Mouse (Mus musculus): ENCODE results near the gene Car3. TPM values are rescaled to one million over a fixed set of nuclear protein-coding genes. Genes with fewer than 3 reads are reported as not detected.

Gene Car3
- polyA plus RNA-seq, 1 experiment from 2014 or later, result 39.1 TPM

DNA sequence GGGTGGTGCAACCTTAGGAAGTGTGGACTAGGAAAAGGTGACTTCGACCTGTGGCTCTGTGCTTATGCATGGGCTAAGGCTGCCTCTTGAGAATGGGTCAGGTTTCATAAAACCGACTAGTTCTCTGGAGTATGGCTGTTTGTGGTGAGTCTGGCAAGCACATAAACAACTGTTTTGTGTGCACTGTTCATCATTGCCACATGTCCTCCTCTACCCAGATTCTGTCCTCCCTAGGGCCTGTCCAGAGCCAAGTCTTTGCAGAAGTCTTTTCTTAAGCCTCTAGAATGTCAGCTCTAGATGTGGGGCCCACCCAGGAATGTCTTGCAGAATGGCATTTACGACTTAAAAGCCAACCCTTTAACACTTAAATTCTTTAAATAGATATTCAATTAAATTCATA, 5.4 kb upstream of the Car3 start:
- ATAC-seq (ENCODE audit: low read depth), result no peak

DNA sequence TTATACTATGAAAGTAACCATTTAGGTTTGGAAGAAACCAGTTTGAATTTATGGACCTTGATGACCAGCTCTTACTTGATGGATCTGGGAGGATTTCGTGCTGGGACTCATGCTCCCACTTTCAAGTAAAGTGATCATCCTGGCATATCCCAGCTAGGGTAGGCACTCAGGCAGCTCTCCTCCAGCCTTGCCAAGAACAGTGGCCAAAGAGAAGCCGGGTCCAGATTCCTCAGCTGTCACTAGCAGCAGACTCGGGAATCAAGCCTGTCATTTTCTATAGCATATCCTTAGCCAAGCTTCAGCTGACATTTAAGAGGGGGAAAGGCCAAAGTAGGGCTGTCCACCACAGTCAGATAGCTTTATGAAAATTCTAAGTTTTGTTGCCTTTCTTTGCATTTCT, 3.0 kb upstream of the Car3 start:
- Histone ChIP-seq H3K27me3 (peaks cover 27% of the 10 kb centered on the region), H3K4me3 (replicated peaks) (no peak overlapping the region), H3K27ac (no peak overlapping the region), H3K9ac (no peak overlapping the region), H3K4me1 (replicated peaks) (no peaks in the 10 kb centered on the region; the same call in none of the 2 replicates), H3K9me3 (replicated peaks) (no peaks in the 10 kb centered on the region), H3K4me2 (no peak overlapping the region), H3K36me3 (no peaks in the 10 kb centered on the region)
- WGBS (ENCODE audit: insufficient replicate concordance), result 54% methylated on average over 3 of the region's 3 CpGs
- DNase-seq (no peak), ATAC-seq (ENCODE audit: low read depth) (no peak)

More for the DNA sequence above, 5.4 kb upstream of the Car3 start:
- Histone ChIP-seq H3K9me3 (replicated peaks) (no peaks in the 10 kb centered on the region), H3K4me1 (replicated peaks) (no peaks in the 10 kb centered on the region; the same call in 1 of the 2 replicates), H3K4me2 (no peak overlapping the region), H3K36me3 (no peaks in the 10 kb centered on the region), H3K27me3 (peaks cover 13% of the 10 kb centered on the region), H3K27ac (no peak overlapping the region), H3K9ac (no peak overlapping the region), H3K4me3 (replicated peaks) (no peak overlapping the region)
- 61% methylated on average over 3 of the region's 3 CpGs for WGBS (ENCODE audit: insufficient replicate concordance)
- no peak for DNase-seq

DNA sequence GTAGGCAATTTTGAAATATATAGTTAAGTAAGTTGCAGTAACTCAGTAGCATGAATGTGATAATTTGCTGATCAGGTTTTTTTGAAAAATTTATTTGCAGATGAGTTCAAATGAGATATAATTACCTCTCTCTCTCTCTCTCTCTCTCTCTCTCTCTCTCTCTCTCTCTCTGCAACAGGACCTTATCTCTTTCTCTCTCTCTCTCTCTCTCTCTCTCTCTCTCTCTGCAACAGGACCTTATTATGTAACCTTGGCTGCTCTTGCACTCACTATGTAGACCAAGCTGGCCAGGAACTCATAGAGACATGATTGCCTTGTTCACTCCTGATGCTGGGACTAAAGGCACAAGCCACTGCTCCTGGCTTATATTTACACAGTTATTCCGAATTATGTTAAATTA, 2.1 kb upstream of the Car3 start:
- Histone ChIP-seq H3K36me3 (no peaks in the 10 kb centered on the region), H3K9ac (no peak overlapping the region), H3K4me2 (no peak overlapping the region), H3K4me1 (replicated peaks) (no peaks in the 10 kb centered on the region; the same call in none of the 2 replicates), H3K9me3 (replicated peaks) (no peaks in the 10 kb centered on the region), H3K27ac (no peak overlapping the region), H3K27me3 (peaks cover 27% of the 10 kb centered on the region), H3K4me3 (replicated peaks) (no peak overlapping the region)
- DNase-seq, result no peak
- no peak for ATAC-seq (ENCODE audit: low read depth)
- WGBS (ENCODE audit: insufficient replicate concordance), result 47% methylated on average over 1 of the region's 1 CpGs

DNA sequence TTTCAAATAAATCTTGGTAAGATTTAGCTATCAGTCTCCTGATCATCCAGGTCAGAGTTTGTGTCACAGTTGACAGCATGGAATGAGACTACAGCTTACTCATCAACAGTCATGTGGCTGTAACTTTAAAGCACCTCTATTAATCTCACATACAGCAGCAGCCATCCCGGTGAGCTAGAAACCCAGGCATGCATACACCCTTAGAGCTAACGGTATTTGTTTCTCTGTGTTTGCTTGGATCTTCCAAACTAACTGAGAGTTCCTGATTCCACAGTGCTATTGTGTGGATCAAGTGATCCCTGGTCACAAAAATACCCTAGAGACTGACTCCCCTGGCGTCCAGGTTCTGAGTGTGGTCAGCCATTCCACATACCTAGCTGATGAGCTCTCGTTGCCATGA, 1.5 kb upstream of the Car3 start:
- Histone ChIP-seq H3K9ac (no peak overlapping the region), H3K9me3 (replicated peaks) (no peaks in the 10 kb centered on the region), H3K27ac (no peak overlapping the region), H3K36me3 (no peaks in the 10 kb centered on the region), H3K27me3 (peaks cover 27% of the 10 kb centered on the region), H3K4me3 (replicated peaks) (no peak overlapping the region), H3K4me1 (replicated peaks) (no peaks in the 10 kb centered on the region; the same call in none of the 2 replicates), H3K4me2 (no peak overlapping the region)
- no peak for ATAC-seq (ENCODE audit: low read depth)
- no peak for DNase-seq
- WGBS (ENCODE audit: insufficient replicate concordance), result 52% methylated on average over 4 of the region's 4 CpGs

DNA sequence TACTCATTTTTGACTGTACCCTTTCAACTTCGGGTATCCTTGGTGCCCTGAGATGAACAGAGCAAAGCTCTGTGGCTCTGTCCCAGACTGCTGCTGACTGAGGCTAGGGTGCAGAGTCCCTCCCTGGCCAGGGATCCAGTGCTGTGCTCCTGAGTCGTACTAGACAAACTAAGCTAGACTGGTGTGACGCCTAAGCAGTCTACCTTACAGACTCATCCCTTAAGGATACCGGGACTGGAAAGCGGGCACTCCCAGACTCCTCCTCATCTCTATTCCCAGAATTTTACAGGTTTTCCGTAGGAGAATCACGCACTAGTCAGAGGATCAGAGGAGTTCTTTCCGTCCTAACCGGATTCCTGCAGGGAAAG, 674 bp upstream of the Car3 start:
- Histone ChIP-seq H3K4me1 (replicated peaks) (no peaks in the 10 kb centered on the region; the same call in none of the 2 replicates), H3K9ac (no peak overlapping the region), H3K27ac (no peak overlapping the region), H3K4me2 (peak overlapping the region; percentile 58), H3K9me3 (replicated peaks) (no peaks in the 10 kb centered on the region), H3K36me3 (no peaks in the 10 kb centered on the region), H3K27me3 (peaks cover 27% of the 10 kb centered on the region), H3K4me3 (replicated peaks) (peak overlapping the region; percentile 41)
- peak; percentile 35; the same call in 1 of the 2 replicates for ATAC-seq (ENCODE audit: low read depth)
- 3% methylated on average over 9 of the region's 9 CpGs for WGBS (ENCODE audit: insufficient replicate concordance)
- DNase-seq, result no peak

DNA sequence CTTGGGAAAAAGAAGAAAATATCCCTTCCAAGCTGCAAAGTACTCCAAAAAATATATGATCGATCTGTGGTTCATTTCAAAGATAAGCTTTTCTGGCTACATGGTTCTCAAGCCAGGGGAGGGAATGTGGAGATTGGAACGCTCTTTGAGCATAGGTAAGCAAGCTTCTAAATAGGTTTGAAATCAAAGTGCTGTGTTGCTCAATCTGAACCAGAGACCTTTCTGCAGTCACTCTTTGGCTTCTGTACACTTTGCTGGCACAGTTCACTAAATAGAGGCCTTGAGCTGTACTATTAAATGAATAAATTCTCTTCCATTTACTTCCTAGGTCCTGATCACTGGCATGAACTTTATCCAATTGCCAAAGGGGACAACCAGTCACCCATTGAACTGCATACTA, 610 bp downstream of the Car3 start:
- peaks cover 27% of the 10 kb centered on the region for H3K27me3 ChIP-seq
- no peak overlapping the region for H3K27ac ChIP-seq
- no peak overlapping the region for H3K9ac ChIP-seq
- peak overlapping the region; percentile 58; the same call in 1 of the 2 replicates for H3K4me2 ChIP-seq
- DNase-seq (no peak), ATAC-seq (ENCODE audit: low read depth) (peak; percentile 46)
- H3K36me3 ChIP-seq, result no peaks in the 10 kb centered on the region
- 0 out of 2 replicates have a peak overlapping the region, but pooled peaks have one; percentile 41 for H3K4me3 ChIP-seq (replicated peaks)
- no peaks in the 10 kb centered on the region; the same call in none of the 2 replicates for H3K4me1 ChIP-seq (replicated peaks)
- 65% methylated on average over 2 of the region's 2 CpGs for WGBS (ENCODE audit: insufficient replicate concordance)
- H3K9me3 ChIP-seq (replicated peaks), result no peaks in the 10 kb centered on the region

DNA sequence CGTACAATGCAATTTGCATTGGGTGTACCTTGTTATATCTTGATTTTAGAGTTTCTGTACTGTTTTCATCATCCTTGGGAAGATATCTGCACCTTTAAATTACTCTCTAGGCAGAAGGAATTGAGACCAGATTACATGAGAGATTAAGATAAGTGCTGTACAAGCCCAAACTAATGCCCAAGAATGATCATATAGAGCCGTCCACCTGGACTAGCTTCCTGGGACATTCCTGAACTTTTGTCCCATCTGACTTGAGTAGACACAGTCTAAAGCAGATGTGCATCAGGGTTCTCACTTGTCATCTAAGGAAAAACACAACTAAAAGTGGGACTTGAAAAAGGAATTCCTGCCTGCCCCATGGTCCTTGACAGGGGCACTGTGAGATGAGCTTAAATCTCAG, 2.6 kb downstream of the Car3 start:
- Histone ChIP-seq H3K4me2 (no peak overlapping the region), H3K9me3 (replicated peaks) (no peaks in the 10 kb centered on the region), H3K27ac (no peak overlapping the region), H3K9ac (no peak overlapping the region), H3K4me3 (replicated peaks) (no peak overlapping the region), H3K4me1 (replicated peaks) (peaks cover 14% of the 10 kb centered on the region), H3K36me3 (no peaks in the 10 kb centered on the region), H3K27me3 (peaks cover 27% of the 10 kb centered on the region)
- DNase-seq, result no peak
- ATAC-seq (ENCODE audit: low read depth), result no peak
- 54% methylated on average over 2 of the region's 2 CpGs for WGBS (ENCODE audit: insufficient replicate concordance)

DNA sequence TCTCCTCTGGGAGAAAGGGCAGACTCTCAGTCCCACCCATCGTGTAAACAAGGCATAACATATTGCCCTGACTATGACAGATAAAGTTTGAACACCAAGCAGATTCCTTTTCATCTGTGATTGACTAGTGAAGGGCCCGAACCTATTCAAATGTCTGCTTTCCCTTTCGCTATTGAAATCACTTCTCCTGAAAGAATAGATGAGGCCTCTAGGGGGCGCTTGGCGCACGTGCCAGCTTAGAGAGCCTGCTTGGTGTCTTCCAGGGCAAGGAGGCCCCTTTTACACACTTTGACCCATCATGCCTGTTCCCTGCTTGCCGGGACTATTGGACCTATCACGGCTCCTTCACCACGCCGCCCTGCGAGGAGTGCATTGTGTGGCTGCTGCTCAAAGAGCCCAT, 6.5 kb downstream of the Car3 start:
- Histone ChIP-seq H3K4me3 (replicated peaks) (peak overlapping the region; percentile 40), H3K9me3 (replicated peaks) (no peaks in the 10 kb centered on the region), H3K36me3 (no peaks in the 10 kb centered on the region), H3K4me1 (replicated peaks) (peaks cover 29% of the 10 kb centered on the region), H3K4me2 (peak overlapping the region; percentile 60), H3K9ac (no peak overlapping the region), H3K27ac (no peak overlapping the region), H3K27me3 (no peaks in the 10 kb centered on the region)
- 17% methylated on average over 11 of the region's 11 CpGs for WGBS (ENCODE audit: insufficient replicate concordance)
- DNase-seq, result peak; percentile 67
- peak; percentile 62 for ATAC-seq (ENCODE audit: low read depth)

DNA sequence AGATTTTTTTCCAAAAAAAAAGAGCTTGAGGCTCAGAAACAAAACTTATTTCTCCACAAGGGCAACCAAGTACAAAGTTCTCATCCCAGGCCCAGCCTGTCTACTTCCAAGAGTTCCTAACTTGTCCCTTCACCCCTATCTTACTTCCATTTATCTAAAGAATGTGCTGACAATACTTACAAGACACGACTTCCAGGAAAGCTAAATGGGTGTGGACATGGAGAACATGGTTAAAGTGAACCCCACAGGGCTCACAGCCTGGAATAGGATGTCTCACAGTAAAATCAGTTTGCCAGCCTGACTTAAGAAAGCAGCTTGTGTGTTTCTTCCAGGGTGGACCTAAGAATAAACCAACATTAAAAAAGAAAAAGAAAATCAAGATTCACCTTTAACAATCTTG, 7.2 kb downstream of the Car3 start:
- Histone ChIP-seq H3K9ac (no peak overlapping the region), H3K27me3 (no peaks in the 10 kb centered on the region), H3K4me2 (no peak overlapping the region), H3K27ac (no peak overlapping the region), H3K4me1 (replicated peaks) (peaks cover 32% of the 10 kb centered on the region), H3K36me3 (no peaks in the 10 kb centered on the region), H3K4me3 (replicated peaks) (no peak overlapping the region), H3K9me3 (replicated peaks) (no peaks in the 10 kb centered on the region)
- 16% methylated on average over 1 of the region's 1 CpGs for WGBS (ENCODE audit: insufficient replicate concordance)
- ATAC-seq (ENCODE audit: low read depth), result no peak
- DNase-seq, result no peak

DNA sequence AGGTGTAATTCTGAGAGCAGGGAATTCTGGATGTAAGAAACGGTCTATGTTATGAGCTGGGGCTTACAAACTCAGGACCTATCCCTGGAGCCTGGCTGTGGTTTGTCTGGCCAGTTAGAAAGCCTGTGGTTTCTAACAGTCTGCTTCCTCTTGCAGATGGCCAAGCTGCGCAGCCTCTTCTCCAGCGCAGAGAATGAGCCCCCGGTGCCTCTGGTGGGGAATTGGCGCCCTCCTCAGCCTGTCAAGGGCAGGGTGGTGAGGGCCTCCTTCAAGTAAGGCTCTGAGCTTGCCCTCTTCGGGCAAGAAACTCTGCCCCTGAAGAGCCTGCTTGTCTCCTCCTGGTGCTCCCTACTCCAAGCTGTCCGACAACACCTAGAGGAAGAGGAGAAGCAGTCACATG, 8.1 kb downstream of the Car3 start:
- no peak for DNase-seq
- WGBS (ENCODE audit: insufficient replicate concordance), result 24% methylated on average over 7 of the region's 7 CpGs
- Histone ChIP-seq H3K36me3 (no peaks in the 10 kb centered on the region), H3K27me3 (no peaks in the 10 kb centered on the region), H3K4me3 (replicated peaks) (no peak overlapping the region), H3K4me1 (replicated peaks) (peaks cover 39% of the 10 kb centered on the region), H3K9ac (no peak overlapping the region), H3K9me3 (replicated peaks) (no peaks in the 10 kb centered on the region), H3K4me2 (no peak overlapping the region), H3K27ac (no peak overlapping the region)
- peak; percentile 19; the same call in 1 of the 2 replicates for ATAC-seq (ENCODE audit: low read depth)

DNA sequence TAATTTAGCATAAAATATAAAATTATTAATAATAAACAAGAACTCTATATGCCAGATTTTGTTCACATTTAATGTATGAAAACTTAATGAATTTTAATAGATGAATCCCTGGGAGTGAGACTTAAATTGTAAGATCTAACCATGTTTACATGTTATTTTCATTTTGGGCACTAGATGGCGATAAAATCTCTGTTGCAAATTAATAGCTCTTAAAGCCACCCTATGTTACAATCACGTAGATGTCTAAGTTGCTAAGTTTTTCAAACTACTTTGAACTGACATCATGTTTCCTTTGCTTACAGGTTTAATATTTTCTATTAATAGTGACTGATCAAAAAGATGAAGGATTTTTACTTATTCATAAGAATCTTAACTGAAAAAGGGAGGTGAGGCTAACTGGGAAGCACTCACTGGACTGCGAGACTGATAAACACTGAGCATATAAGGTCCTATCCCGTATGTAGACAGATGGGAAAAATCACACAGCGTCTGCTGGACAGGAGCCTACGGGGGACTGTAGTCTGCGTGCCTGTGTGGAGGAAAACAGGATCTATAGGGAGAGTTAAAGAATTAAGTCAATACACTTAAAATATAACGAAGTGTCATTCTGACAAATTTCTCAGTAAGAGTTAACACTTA, 11.2 kb downstream of the Car3 start:
- no peak for DNase-seq
- Histone ChIP-seq H3K36me3 (no peaks in the 10 kb centered on the region), H3K4me3 (replicated peaks) (no peak overlapping the region), H3K27ac (peak overlapping the region; percentile 60), H3K9me3 (replicated peaks) (no peaks in the 10 kb centered on the region), H3K4me2 (0 out of 2 replicates have a peak overlapping the region, but pooled peaks have one; percentile 1), H3K4me1 (replicated peaks) (peaks cover 59% of the 10 kb centered on the region), H3K27me3 (no peaks in the 10 kb centered on the region), H3K9ac (0 out of 2 replicates have a peak overlapping the region, but pooled peaks have one; percentile 49)
- no peak for ATAC-seq (ENCODE audit: low read depth)
- whole genome bisulfite sequencing (ENCODE audit: insufficient replicate concordance), result 28% methylated on average over 8 of the region's 8 CpGs

DNA sequence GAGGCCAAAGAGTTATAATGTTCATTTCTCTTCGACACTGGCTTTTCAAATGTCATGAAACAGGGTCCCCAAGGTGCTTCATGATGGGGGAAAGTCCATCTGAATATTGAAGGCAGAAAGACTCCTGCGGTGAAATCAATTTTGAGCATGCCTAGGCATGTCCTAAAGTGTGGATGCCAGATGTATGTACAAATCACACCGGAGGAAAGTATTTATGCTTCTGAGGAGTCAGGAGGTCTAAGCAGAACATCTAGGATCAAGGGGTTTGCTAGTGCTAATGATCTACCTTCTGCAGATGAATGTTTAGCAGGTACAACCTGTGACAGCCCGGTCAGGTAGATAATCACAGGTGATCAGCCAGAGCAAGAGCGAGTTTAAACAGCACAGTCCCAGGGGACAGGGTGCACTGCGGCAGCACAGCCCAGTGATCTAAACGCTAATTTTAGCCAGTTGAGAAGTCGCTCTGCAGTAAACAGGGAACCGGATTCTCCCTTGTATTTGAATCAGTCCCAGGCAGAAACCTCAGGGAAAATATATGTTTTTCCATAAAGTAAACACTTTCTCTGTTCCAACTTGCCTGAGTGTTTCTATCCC, 13.1 kb downstream of the Car3 start:
- peak overlapping the region; percentile 64 for H3K4me2 ChIP-seq
- no peak for ATAC-seq (ENCODE audit: low read depth)
- DNase-seq, result no peak
- H3K9ac ChIP-seq, result peak overlapping the region; percentile 71
- H3K27ac ChIP-seq, result peak overlapping the region; percentile 98
- H3K4me1 ChIP-seq (replicated peaks), result peaks cover 61% of the 10 kb centered on the region
- no peaks in the 10 kb centered on the region for H3K27me3 ChIP-seq
- no peak overlapping the region for H3K4me3 ChIP-seq (replicated peaks)
- H3K9me3 ChIP-seq (replicated peaks), result no peaks in the 10 kb centered on the region
- no peaks in the 10 kb centered on the region for H3K36me3 ChIP-seq
- WGBS (ENCODE audit: insufficient replicate concordance), result 70% methylated on average over 9 of the region's 9 CpGs
